Mouse (Mus musculus) kidney, postnatal 0 days (tissue): ENCODE measurements around the gene Ppp2r2c. TPM values are rescaled to one million over a fixed set of nuclear protein-coding genes. Genes with fewer than 3 reads are reported as not detected.

ENCODE experiments used
- ATAC-seq: fragments of 200-750 bp; cut with Nextera tagmentation; replicated peaks from 2 replicates; pipeline ENCODE4 v1.8.0; 2017; ENCODE audit warnings: low read depth, moderate number of reproducible peaks, moderate TSS enrichment, moderate library complexity; ENCODE audit not compliant: low FRiP score
- DNase-seq: peaks from one replicate; pipeline ENCODE4 v3.0.0-alpha.2; 2016; ENCODE audit warnings: low spot score
- H3K27ac ChIP-seq: fragments of 300-500 bp; sonication (generic); 2 replicates; pipeline ENCODE4 v1.5.1; 2014; ENCODE audit warnings: mild to moderate bottlenecking
- H3K27me3 ChIP-seq: fragments of 300-500 bp; sonication (generic); 2 replicates; pipeline ENCODE4 v1.6.1; 2014; ENCODE audit warnings: low read length, mixed read lengths; ENCODE audit not compliant: insufficient read depth
- H3K36me3 ChIP-seq: fragments of 300-500 bp; sonication (generic); 2 replicates; pipeline ENCODE4 v1.6.1; 2014; ENCODE audit warnings: low read length, mixed read lengths; ENCODE audit not compliant: insufficient read depth
- H3K4me1 ChIP-seq: fragments of 300-500 bp; sonication (generic); replicated peaks from 2 replicates; pipeline ENCODE4 v1.6.1; 2014; ENCODE audit warnings: antibody characterized with exemption, low read length, mixed read lengths; ENCODE audit not compliant: insufficient read depth
- H3K4me2 ChIP-seq: fragments of 300-500 bp; sonication (generic); 2 replicates; pipeline ENCODE4 v1.6.1; 2014; ENCODE audit warnings: mild to moderate bottlenecking, low read length, moderate library complexity, mixed read lengths
- H3K4me3 ChIP-seq: fragments of 300-500 bp; sonication (generic); replicated peaks from 2 replicates; pipeline ENCODE4 v1.5.1; 2014; ENCODE audit warnings: low read depth, low read length
- H3K9ac ChIP-seq: fragments of 300-500 bp; sonication (generic); 2 replicates; pipeline ENCODE4 v1.6.1; 2014; ENCODE audit warnings: low read depth, low read length
- H3K9me3 ChIP-seq: fragments of 300-500 bp; sonication (generic); replicated peaks from 2 replicates; pipeline ENCODE4 v1.6.1; 2016; ENCODE audit warnings: low read length, inconsistent platforms, mixed read lengths
- CTCF ChIP-seq: IDR thresholded peaks from 2 replicates; pipeline ENCODE4 v1.5.1; 2016; ENCODE audit warnings: antibody characterized with exemption, low read depth, mild to moderate bottlenecking, moderate library complexity
- WGBS: fragments of 180-500 bp; shearing (Covaris S2); extraction: QIAGEN DNeasy Blood & Tissue Kit; methylation state at CpG from one replicate; pipeline ENCODE4 v1.1.7; 2014; 5-methylcytosine and 5-hydroxymethylcytosine counted together
- polyA plus RNA-seq: library from polyadenylated mRNA; unstranded; fragments of >200 nt; fragmentation: Nextera tagmentation; extraction: Ambion mirVana; gene quantifications from 2 replicates; pipeline ENCODE4 v1.2.1, GENCODE M21; 2015

Ppp2r2c gene
- polyA plus RNA-seq, 1 experiment from 2014 or later, result 0.11 TPM

DNA sequence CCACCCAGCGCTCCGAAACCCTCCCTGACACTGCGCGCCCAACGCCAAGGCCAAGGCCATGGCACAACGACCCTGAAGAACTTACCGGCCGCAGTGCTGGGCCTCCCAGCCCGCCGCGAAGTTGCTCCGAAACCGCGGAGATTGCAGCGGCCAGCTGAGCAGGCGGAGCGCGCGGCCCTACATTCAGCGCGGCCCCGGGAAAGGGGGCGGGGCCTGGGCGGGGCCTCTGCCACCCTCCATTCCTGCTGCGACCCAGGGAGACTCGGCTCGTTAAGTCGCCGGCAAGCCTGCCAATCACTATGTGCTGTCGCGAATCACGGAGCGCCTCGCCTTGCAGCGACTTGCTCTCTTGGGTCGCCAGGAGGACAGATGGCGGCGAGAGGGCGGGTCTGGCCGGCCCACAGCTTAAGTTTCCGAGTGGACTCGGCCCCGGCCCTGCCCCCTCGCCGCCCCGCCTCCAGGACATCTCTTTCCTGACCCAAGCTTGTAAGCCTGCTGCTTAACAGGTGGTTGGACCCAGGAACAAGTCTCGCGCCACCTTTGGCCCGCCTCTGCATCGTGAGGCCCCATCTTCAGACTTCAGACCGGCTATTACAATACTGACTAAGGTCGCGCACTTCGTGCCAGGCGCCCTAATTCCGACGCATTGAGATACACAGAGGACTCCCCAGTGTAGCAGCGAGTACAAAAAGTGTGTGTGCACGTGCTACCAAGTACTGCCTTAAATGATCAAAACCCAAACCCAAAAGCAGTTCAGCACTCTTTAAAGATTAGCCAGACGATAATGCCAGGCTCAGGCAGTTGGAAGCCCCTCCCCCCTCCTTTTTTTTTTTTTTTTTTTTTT, 120.7 kb downstream of the Ppp2r2c start, which contains the start of gene Wfs1:
Gene Wfs1, minus strand, starts transcription at position 425 of the 844 bp plus-strand sequence.
- Histone ChIP-seq H3K4me2 (peak within 1 kb of the TSS; percentile 93), H3K4me1 (0 out of 2 replicates have a peak, but pooled peaks cover 10% of the 10 kb centered on the region), H3K9me3 (no peaks in the 10 kb centered on the region), H3K27ac (peak within 1 kb of the TSS; percentile 83), H3K36me3 (no peaks in the 10 kb centered on the region), H3K27me3 (no peaks in the 10 kb centered on the region), H3K9ac (peak within 1 kb of the TSS; percentile 80), H3K4me3 (peak within 1 kb of the TSS; percentile 66)
- peak; percentile 40; the same call in 1 of the 2 replicates for TF ChIP-seq CTCF
- ATAC-seq (peak; percentile 98), DNase-seq (peak; percentile 98)
- WGBS, result under 1% methylated on average over 60 of the region's 60 CpGs

DNA sequence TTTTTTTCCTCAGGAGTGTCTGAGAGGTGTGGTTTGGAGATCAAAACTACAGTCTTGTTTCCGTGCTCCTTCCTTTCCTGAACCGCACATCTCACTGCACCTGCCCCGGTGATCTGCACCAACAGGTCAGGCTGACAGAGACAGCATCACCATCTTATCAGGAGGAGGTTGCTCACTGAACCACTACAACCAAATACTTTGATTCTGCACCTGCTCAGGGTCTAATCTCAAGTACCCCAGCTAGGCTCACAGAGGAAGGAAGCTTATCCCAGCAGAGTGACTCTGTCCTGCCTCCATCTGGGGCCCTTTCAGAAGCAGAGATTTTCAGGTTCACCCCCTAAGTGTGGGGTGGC, 121.3 kb downstream of the Ppp2r2c start:
- no peaks in the 10 kb centered on the region for H3K27me3 ChIP-seq
- H3K4me3 ChIP-seq, result no peak overlapping the region
- ATAC-seq, result no peak
- 7% methylated on average over 3 of the region's 3 CpGs for WGBS
- H3K27ac ChIP-seq, result peak overlapping the region; percentile 51; the same call in 1 of the 2 replicates
- no peak overlapping the region for H3K9ac ChIP-seq
- 0 out of 2 replicates have a peak, but pooled peaks cover 10% of the 10 kb centered on the region for H3K4me1 ChIP-seq
- H3K4me2 ChIP-seq, result peak overlapping the region; percentile 93
- no peaks in the 10 kb centered on the region for H3K9me3 ChIP-seq
- no peaks in the 10 kb centered on the region for H3K36me3 ChIP-seq
- TF ChIP-seq CTCF, result no peak
- DNase-seq, result no peak

- no peaks in the 10 kb centered on the region for H3K9me3 ChIP-seq
- no peak overlapping the region for H3K9ac ChIP-seq
- H3K27ac ChIP-seq, result no peak overlapping the region
- H3K4me1 ChIP-seq, result 0 out of 2 replicates have a peak, but pooled peaks cover 10% of the 10 kb centered on the region
- ATAC-seq (no peak), DNase-seq (no peak)
- no peak overlapping the region for H3K4me3 ChIP-seq
- no peak overlapping the region for H3K4me2 ChIP-seq
- H3K27me3 ChIP-seq, result no peaks in the 10 kb centered on the region
- WGBS, result 40% methylated on average over 3 of the region's 3 CpGs
- TF ChIP-seq CTCF, result no peak
- H3K36me3 ChIP-seq, result no peaks in the 10 kb centered on the region
Measured at GRCm38 (mm10) chr5:36990196-36990595, 121.9 kb downstream of the Ppp2r2c start.

DNA sequence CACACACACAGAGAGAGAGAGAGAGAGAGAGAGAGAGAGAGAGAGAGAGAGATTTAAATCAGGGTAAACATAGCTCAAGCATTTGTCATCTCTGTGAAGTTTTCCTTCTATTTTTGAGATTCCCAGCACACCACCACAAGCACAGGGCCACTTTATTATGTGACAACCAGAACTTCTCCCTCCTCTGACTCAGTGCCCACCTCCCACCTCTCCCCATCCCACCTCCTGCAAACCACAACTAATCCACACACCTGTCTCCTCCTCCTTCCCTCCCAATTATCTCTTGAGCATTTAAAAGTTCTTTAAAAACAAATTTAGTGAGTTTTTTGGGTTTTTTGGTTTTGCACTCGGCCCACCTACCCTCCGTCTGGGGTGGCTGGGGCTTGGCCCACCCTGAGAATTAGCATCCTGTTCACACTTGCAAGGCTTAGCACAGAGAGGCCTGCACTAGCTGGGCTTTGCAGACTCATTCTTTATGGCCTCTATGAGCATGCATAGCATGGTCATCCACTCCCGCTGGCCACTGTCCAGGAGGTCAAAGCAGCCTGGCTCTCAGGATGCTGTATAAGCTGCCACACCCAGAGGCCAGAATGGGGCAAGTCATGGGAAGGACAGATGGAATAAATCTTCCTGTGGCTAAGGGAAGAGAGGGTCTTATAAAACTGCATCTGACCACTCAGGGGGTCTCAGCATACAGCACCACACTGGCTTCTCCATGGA, 122.5 kb downstream of the Ppp2r2c start:
- TF ChIP-seq CTCF, result no peak
- no peak for ATAC-seq
- Histone ChIP-seq H3K4me2 (no peak overlapping the region), H3K9me3 (no peaks in the 10 kb centered on the region), H3K36me3 (no peaks in the 10 kb centered on the region), H3K4me1 (0 out of 2 replicates have a peak, but pooled peaks cover 10% of the 10 kb centered on the region), H3K27ac (no peak overlapping the region), H3K9ac (no peak overlapping the region), H3K4me3 (no peak overlapping the region), H3K27me3 (no peaks in the 10 kb centered on the region)
- 66% methylated on average over 3 of the region's 3 CpGs for whole genome bisulfite sequencing
- no peak for DNase-seq

- no peak overlapping the region for H3K4me3 ChIP-seq
- H3K4me2 ChIP-seq, result no peak overlapping the region
- H3K36me3 ChIP-seq, result no peaks in the 10 kb centered on the region
- no peak overlapping the region for H3K27ac ChIP-seq
- WGBS, result 82% methylated on average over 14 of the region's 14 CpGs
- no peak for ATAC-seq
- DNase-seq, result no peak
- H3K4me1 ChIP-seq, result no peaks in the 10 kb centered on the region
- no peaks in the 10 kb centered on the region for H3K27me3 ChIP-seq
- TF ChIP-seq CTCF, result no peak
- H3K9me3 ChIP-seq, result no peaks in the 10 kb centered on the region
- no peak overlapping the region for H3K9ac ChIP-seq
Measured at GRCm38 (mm10) chr5:36996410-36996809, 128.1 kb downstream of the Ppp2r2c start.

DNA sequence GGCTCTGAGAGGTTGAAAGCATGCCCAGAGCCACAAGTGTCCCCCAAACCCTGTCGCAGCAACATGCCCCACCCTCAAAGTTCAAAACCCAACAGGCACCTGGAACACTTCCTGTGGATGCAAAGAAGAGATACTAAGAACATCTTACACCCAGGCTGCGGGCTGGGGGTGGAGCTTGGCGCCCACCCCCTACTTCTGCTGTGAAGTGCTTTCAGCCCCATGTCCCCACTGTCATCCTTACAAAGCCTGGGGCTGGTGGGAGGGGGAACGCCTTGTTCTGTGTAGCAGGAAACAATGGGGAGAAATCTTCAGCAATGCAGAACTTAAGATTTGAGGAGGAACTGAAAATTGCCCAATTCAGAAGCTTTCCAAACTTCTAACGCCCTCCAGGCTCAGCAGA, 129.7 kb downstream of the Ppp2r2c start:
- H3K36me3 ChIP-seq, result no peaks in the 10 kb centered on the region
- no peak overlapping the region for H3K4me3 ChIP-seq
- no peak overlapping the region for H3K4me2 ChIP-seq
- no peaks in the 10 kb centered on the region for H3K9me3 ChIP-seq
- no peak for TF ChIP-seq CTCF
- ATAC-seq (no peak), DNase-seq (no peak)
- no peak overlapping the region for H3K9ac ChIP-seq
- no peaks in the 10 kb centered on the region for H3K27me3 ChIP-seq
- H3K27ac ChIP-seq, result no peak overlapping the region
- H3K4me1 ChIP-seq, result no peaks in the 10 kb centered on the region
- 50% methylated on average over 5 of the region's 5 CpGs for WGBS
